Mouse (Mus musculus) right cerebral cortex, postnatal 36 days (tissue): ENCODE data around the gene Eml3.
"Not testable (repeated sequence)": the region's sequence is repeated elsewhere in the genome, so short reads cannot be mapped to it uniquely, and the experiment has no call there.

ENCODE experiments used
- DNase-seq, 2 experiments: peaks; one replicate each; pipeline ENCODE4 v3.0.0; 2022; ENCODE audit warnings: low spot score in 2 of 2, mixed read lengths in 1 of 2

Eml3 gene

GRCm38 (mm10) chr19:8929224-8930088 lies at the start of gene Eml3, which contains the start of gene Rom1:
Eml3 (plus strand) TSS chr19:8929552.
Rom1 (minus strand) TSS chr19:8929356.
- DNase-seq = no peak

GRCm38 (mm10) chr19:8880311-8881033 lies 48.9 kb upstream of the Eml3 start, which contains the start of gene Uqcc3:
Uqcc3 (minus strand) TSS chr19:8880923.
- peak; percentile 86 to 88 for DNase-seq

GRCm38 (mm10) chr19:8881034-8881392 lies 48.3 kb upstream of the Eml3 start:
- no peak for DNase-seq

GRCm38 (mm10) chr19:8883616-8884015 lies 45.7 kb upstream of the Eml3 start, which contains the start of the genes Lbhd1 and Gm49403:
Lbhd1 (plus strand) TSS chr19:8883732.
Gm49403 (plus strand) TSS chr19:8883930.
- DNase-seq = no peak

GRCm38 (mm10) chr19:8886916-8887584 lies 42.3 kb upstream of the Eml3 start:
- DNase-seq = no peak

- DNase-seq = no peak
Measured at GRCm38 (mm10) chr19:8887585-8888463, 41.5 kb upstream of the Eml3 start.

GRCm38 (mm10) chr19:8888511-8889385 lies 40.6 kb upstream of the Eml3 start, which contains the start of the genes 1810009A15Rik and Gm49416:
1810009A15Rik (plus strand) TSS chr19:8888853.
Gm49416 (plus strand) TSS chr19:8888926.
- peak; percentile 91 to 93 for DNase-seq

GRCm38 (mm10) chr19:8892829-8893766 lies 36.3 kb upstream of the Eml3 start, which contains the start of gene Ints5:
Ints5 (plus strand) TSS chr19:8893005.
- peak; percentile 76 to 77 for DNase-seq

GRCm38 (mm10) chr19:8895397-8895960 lies 33.9 kb upstream of the Eml3 start:
- no peak for DNase-seq

GRCm38 (mm10) chr19:8896231-8896630 lies 33.1 kb upstream of the Eml3 start:
- DNase-seq = not testable (repeated sequence)

GRCm38 (mm10) chr19:8897211-8897864 lies 32.0 kb upstream of the Eml3 start:
- not testable (repeated sequence) for DNase-seq

- DNase-seq = peak; percentile 95 to 97
Measured at GRCm38 (mm10) chr19:8897865-8898495, 31.4 kb upstream of the Eml3 start, which contains the start of gene Ganab. Ganab (plus strand) TSS chr19:8898071.

GRCm38 (mm10) chr19:8898576-8898975 lies 30.8 kb upstream of the Eml3 start:
- no peak for DNase-seq

GRCm38 (mm10) chr19:8899079-8899478 lies 30.3 kb upstream of the Eml3 start:
- no peak for DNase-seq

- no peak for DNase-seq
Measured at GRCm38 (mm10) chr19:8903412-8903811, 25.9 kb upstream of the Eml3 start.

GRCm38 (mm10) chr19:8908531-8908930 lies 20.8 kb upstream of the Eml3 start:
- DNase-seq = no peak

- no peak for DNase-seq
Measured at GRCm38 (mm10) chr19:8911810-8912209, 17.5 kb upstream of the Eml3 start.
